Comparison of ENCODE assay signal across 8 mouse cellular contexts in genomic region chr16:65561963-65562863, GRCm38 (mm10). TPM values are rescaled to one million over a fixed set of nuclear protein-coding genes. Genes with fewer than 3 reads are reported as not detected.
A peak's percentile ranks its signal among the peaks of the same experiment; 100 is the strongest.
DNase-seq lines count a peak whose midpoint lies in the region; ATAC-seq and TF ChIP-seq lines count a peak whose summit lies in the region.

Gene Chmp2b, minus strand, starts transcription at chr16:65562726.

- H3K27ac ChIP-seq in CH12.LX (ENCODE audit: insufficient read depth, low read depth): no peak within 1 kb of the TSS
- no peak within 1 kb of the TSS for H3K27ac ChIP-seq in forebrain, embryonic 11.5 days (ENCODE audit: low read depth, low read length)
- H3K27ac ChIP-seq in heart, embryonic 16.5 days (ENCODE audit: low read length): no peak within 1 kb of the TSS; the same call in 1 of the 2 replicates
- peak within 1 kb of the TSS; percentile 75 for H3K27ac ChIP-seq in liver, postnatal 0 days (ENCODE audit: low read depth)
- H3K27ac ChIP-seq in neural tube, embryonic 14.5 days (ENCODE audit: low read depth, low read length): peak within 1 kb of the TSS; percentile 80

- H3K9me3 ChIP-seq in CH12.LX (replicated peaks; ENCODE audit: low read length): no peaks in the 10 kb centered on the region
- H3K9me3 ChIP-seq in forebrain, embryonic 11.5 days (ENCODE audit: control insufficient read depth, low read length): no peaks in the 10 kb centered on the region
- H3K9me3 ChIP-seq in heart, embryonic 16.5 days (replicated peaks; ENCODE audit: control insufficient read depth, low read length): no peaks in the 10 kb centered on the region
- no peaks in the 10 kb centered on the region for H3K9me3 ChIP-seq in liver, postnatal 0 days (ENCODE audit: low read length)
- no peaks in the 10 kb centered on the region for H3K9me3 ChIP-seq in neural tube, embryonic 14.5 days (ENCODE audit: control insufficient read depth, low read length)

- TF ChIP-seq CTCF in CH12.LX (conservative IDR thresholded peaks at IDR 0.05 in 1 of 2, IDR thresholded peaks at IDR 0.05 in 1 of 2; ENCODE audit: low read depth in 2 of 2, low read length in 2 of 2): no peak
- no peak for TF ChIP-seq CTCF in liver, postnatal 0 days (IDR thresholded peaks at IDR 0.05; ENCODE audit: low read depth)

- H3K36me3 ChIP-seq in CH12.LX (replicated peaks in 1 of 2; ENCODE audit: control insufficient read depth in 1 of 2, insufficient read depth in 1 of 2, low read length in 1 of 2): peaks cover 0 to 22% of the 10 kb centered on the region in 2 experiments
- H3K36me3 ChIP-seq in forebrain, embryonic 11.5 days (ENCODE audit: control insufficient read depth, insufficient read depth, low read length): no peaks in the 10 kb centered on the region
- no peaks in the 10 kb centered on the region for H3K36me3 ChIP-seq in heart, embryonic 16.5 days (ENCODE audit: control insufficient read depth, insufficient read depth)
- H3K36me3 ChIP-seq in liver, postnatal 0 days (replicated peaks; ENCODE audit: insufficient read depth, low read length): no peaks in the 10 kb centered on the region
- H3K36me3 ChIP-seq in neural tube, embryonic 14.5 days (ENCODE audit: control insufficient read depth, insufficient read depth, low read length): no peaks in the 10 kb centered on the region

- no peak for TF ChIP-seq RAD21 in CH12.LX (IDR thresholded peaks at IDR 0.05; ENCODE audit: low read depth, low read length)

- peak; percentile 94 for ATAC-seq in forebrain, embryonic 11.5 days (replicated peaks; ENCODE audit: low FRiP score)
- peak; percentile 92 for ATAC-seq in heart, embryonic 16.5 days (replicated peaks; ENCODE audit: extremely low read depth, insufficient read depth, low FRiP score)
- peak; percentile 95 for ATAC-seq in liver, postnatal 0 days
- ATAC-seq in neural tube, embryonic 14.5 days (ENCODE audit: low read depth): peak; percentile 92

- DNase-seq in CH12.LX (ENCODE audit: extremely low read depth): peak; percentile 89
- peak; percentile 71 for DNase-seq in c-Kit-positive CD71-negative TER-119-negative erythroid progenitor cells, embryonic 14.5 days (ENCODE audit: low read depth)
- peak; percentile 86 for DNase-seq in forebrain, embryonic 11.5 days (ENCODE audit: low spot score)
- DNase-seq in kidney, postnatal 36 days: peak; percentile 85 to 90
- DNase-seq in liver, postnatal 0 days: peak; percentile 83
- DNase-seq in testis, postnatal 14 days (ENCODE audit: low spot score): peak; percentile 84

- H3K79me2 ChIP-seq in CH12.LX (replicated peaks; ENCODE audit: control insufficient read depth, extremely low read depth, insufficient read depth, poor library complexity, severe bottlenecking): peaks cover 12% of the 10 kb centered on the region

- in situ Hi-C loops in CH12.LX (cut with MboI; ENCODE audit: low pct_ligation_motif_present, low pct_unique_long_range_greater_than_20kb, low sequenced_read_pairs): no loop called here

- H3K9ac ChIP-seq in CH12.LX (ENCODE audit: insufficient read depth, low read depth): peak within 1 kb of the TSS; percentile 86
- peak within 1 kb of the TSS; percentile 84 for H3K9ac ChIP-seq in forebrain, embryonic 11.5 days (ENCODE audit: low read length)
- H3K9ac ChIP-seq in heart, embryonic 16.5 days (ENCODE audit: low read length): peak within 1 kb of the TSS; percentile 94
- H3K9ac ChIP-seq in liver, postnatal 0 days (replicated peaks): peak within 1 kb of the TSS; percentile 93
- H3K9ac ChIP-seq in neural tube, embryonic 14.5 days (replicated peaks; ENCODE audit: low read depth, low read length): peak within 1 kb of the TSS; percentile 86

- TF ChIP-seq EP300 in CH12.LX (IDR thresholded peaks at IDR 0.05; ENCODE audit: low read length): no peak
- no peak for TF ChIP-seq EP300 in liver, postnatal 0 days (IDR thresholded peaks at IDR 0.05; ENCODE audit: low read depth)

- peaks cover 0 to 21% of the 10 kb centered on the region in 2 experiments; a peak in 2 of 4 replicates for H3K4me1 ChIP-seq in CH12.LX (ENCODE audit: control insufficient read depth in 1 of 2, insufficient read depth in 2 of 2)
- H3K4me1 ChIP-seq in forebrain, embryonic 11.5 days (replicated peaks; ENCODE audit: control insufficient read depth, insufficient read depth, low read length): peaks cover 5% of the 10 kb centered on the region; the same call in 1 of the 2 replicates
- peaks cover 8% of the 10 kb centered on the region for H3K4me1 ChIP-seq in heart, embryonic 16.5 days (ENCODE audit: control insufficient read depth, insufficient read depth, low read length)
- peaks cover 13% of the 10 kb centered on the region for H3K4me1 ChIP-seq in liver, postnatal 0 days (ENCODE audit: insufficient read depth)
- peaks cover 10% of the 10 kb centered on the region; the same call in 1 of the 2 replicates for H3K4me1 ChIP-seq in neural tube, embryonic 14.5 days (ENCODE audit: control insufficient read depth, insufficient read depth, low read length)

- H3K4me3 ChIP-seq in CH12.LX (replicated peaks in 1 of 3; ENCODE audit: low read depth in 2 of 3, low read length in 2 of 3, poor library complexity in 1 of 3): peak within 1 kb of the TSS; percentile 85 to 90 (median 87)
- H3K4me3 ChIP-seq in forebrain, embryonic 11.5 days (ENCODE audit: low read depth, low read length): peak within 1 kb of the TSS; percentile 90
- peak within 1 kb of the TSS; percentile 79 for H3K4me3 ChIP-seq in heart, embryonic 16.5 days (ENCODE audit: low read length)
- H3K4me3 ChIP-seq in liver, postnatal 0 days (ENCODE audit: low read depth, low read length): peak within 1 kb of the TSS; percentile 90
- peak within 1 kb of the TSS; percentile 100 for H3K4me3 ChIP-seq in neural tube, embryonic 14.5 days (ENCODE audit: low read depth, low read length)

- peak; percentile 84 for TF ChIP-seq POLR2A in CH12.LX (IDR thresholded peaks at IDR 0.05; ENCODE audit: low read depth, low read length)

- H3K27me3 ChIP-seq in CH12.LX (replicated peaks): no peaks in the 10 kb centered on the region
- H3K27me3 ChIP-seq in forebrain, embryonic 11.5 days (ENCODE audit: control insufficient read depth, insufficient read depth, low read length): no peaks in the 10 kb centered on the region
- no peaks in the 10 kb centered on the region for H3K27me3 ChIP-seq in heart, embryonic 16.5 days (ENCODE audit: control insufficient read depth, insufficient read depth, low read length)
- no peaks in the 10 kb centered on the region for H3K27me3 ChIP-seq in liver, postnatal 0 days (ENCODE audit: insufficient read depth, low read length)
- H3K27me3 ChIP-seq in neural tube, embryonic 14.5 days (ENCODE audit: control insufficient read depth, insufficient read depth, low read length): no peaks in the 10 kb centered on the region

- peak within 1 kb of the TSS; percentile 65 for H3K4me2 ChIP-seq in CH12.LX (ENCODE audit: insufficient read depth, low read depth, poor library complexity, severe bottlenecking)
- peak within 1 kb of the TSS; percentile 81 for H3K4me2 ChIP-seq in forebrain, embryonic 11.5 days (ENCODE audit: low read depth, low read length, severe bottlenecking)
- H3K4me2 ChIP-seq in heart, embryonic 16.5 days (ENCODE audit: low read depth, low read length): peak within 1 kb of the TSS; percentile 76
- peak within 1 kb of the TSS; percentile 89 for H3K4me2 ChIP-seq in liver, postnatal 0 days (ENCODE audit: low read depth, low read length)
- peak within 1 kb of the TSS; percentile 51 for H3K4me2 ChIP-seq in neural tube, embryonic 14.5 days (ENCODE audit: low read depth, low read length)

- dilution Hi-C loops in CH12.LX (cut with MboI; ENCODE audit: extremely low pct_ligation_motif_present, extremely low pct_unique_long_range_greater_than_20kb, low sequenced_read_pairs): no loop called here

- WGBS in forebrain, embryonic 11.5 days: under 1% methylated on average over 69 of the region's 69 CpGs
- WGBS in heart, embryonic 16.5 days: under 1% methylated on average over 69 of the region's 69 CpGs
- WGBS in liver, postnatal 0 days (ENCODE audit: insufficient replicate concordance): under 1% methylated on average over 62 of the region's 69 CpGs
- WGBS in neural tube, embryonic 14.5 days: 1% methylated on average over 68 of the region's 69 CpGs

TF ChIP-seq in CH12.LX, 34 proteins besides CTCF, POLR2A, EP300 and RAD21 (continues in another document):
- peak; percentile 66 for TF ChIP-seq ZNF384 (IDR thresholded peaks at IDR 0.05; ENCODE audit: low read depth, low read length)
- TF ChIP-seq ELF1 (IDR thresholded peaks at IDR 0.05; ENCODE audit: low read depth, low read length): peak; percentile 68
- peak; percentile 79 for TF ChIP-seq NELFE (IDR thresholded peaks at IDR 0.05; ENCODE audit: low read depth, low read length)
- peak; percentile 85 for TF ChIP-seq TCF12 (IDR thresholded peaks at IDR 0.05; ENCODE audit: low read depth, low read length)
- 0 out of 2 replicates have a peak, but pooled peaks have one; percentile 42 for TF ChIP-seq IRF4 (IDR thresholded peaks at IDR 0.05; ENCODE audit: low read depth, low read length)
- TF ChIP-seq MEF2A (IDR thresholded peaks at IDR 0.05; ENCODE audit: borderline replicate concordance, low read depth, low read length): peak; percentile 23; the same call in 1 of the 2 replicates
- peak; percentile 99 for TF ChIP-seq NRF1 (IDR thresholded peaks at IDR 0.05; ENCODE audit: low read depth, low read length)
- TF ChIP-seq JUND (conservative IDR thresholded peaks at IDR 0.05; ENCODE audit: low read depth, low read length): no peak
- TF ChIP-seq SIN3A (IDR thresholded peaks at IDR 0.05; ENCODE audit: low read length): no peak; the same call in 1 of the 2 replicates
- peak; percentile 88 for TF ChIP-seq HCFC1 (IDR thresholded peaks at IDR 0.05; ENCODE audit: low read depth, low read length)
- peak; percentile 87 for TF ChIP-seq BHLHE40 (IDR thresholded peaks at IDR 0.05; ENCODE audit: low read depth, low read length)
- TF ChIP-seq MYC (IDR thresholded peaks at IDR 0.05; ENCODE audit: low read depth, low read length): peak; percentile 45; the same call in 1 of the 2 replicates
- TF ChIP-seq MAX (IDR thresholded peaks at IDR 0.05; ENCODE audit: low read length): 0 out of 2 replicates have a peak, but pooled peaks have one; percentile 43
- 0 out of 2 replicates have a peak, but pooled peaks have one; percentile 70 for TF ChIP-seq KAT2A (IDR thresholded peaks at IDR 0.05; ENCODE audit: insufficient replicate concordance, low read length)
- peak; percentile 61 for TF ChIP-seq TBP (conservative IDR thresholded peaks at IDR 0.05; ENCODE audit: low read depth, low read length)
- TF ChIP-seq PAX5 (IDR thresholded peaks at IDR 0.05; ENCODE audit: low read length): no peak

RNA-seq across cellular contexts. Expression of gene Chmp2b, which starts in this region (rescaled TPM):
- total RNA-seq in CH12.LX (2012; rRNA removed): 28.0 and 28.2 TPM in 2 replicates
- total RNA-seq in CH12.LX (2014; rRNA removed): 70.4 and 77.4 TPM in 2 replicates
- polyA plus RNA-seq in CH12.LX (2012; ENCODE audit: insufficient read length, low read depth): 50.3 and 64.0 TPM in 2 replicates
- 40.0 and 48.4 TPM in 2 replicates for polyA plus RNA-seq in forebrain, embryonic 11.5 days (2014; fragmentation: Nextera tagmentation; extraction: Ambion mirVana)
- 60.1 and 67.6 TPM in 2 replicates for polyA plus RNA-seq in heart, embryonic 16.5 days (2015; fragmentation: Nextera tagmentation; extraction: Ambion mirVana)
- polyA plus RNA-seq in liver, postnatal 0 days (2015; fragmentation: Nextera tagmentation; extraction: Ambion mirVana): 26.6 and 26.7 TPM in 2 replicates
- polyA plus RNA-seq in neural tube, embryonic 14.5 days (2014; fragmentation: Nextera tagmentation; extraction: Ambion mirVana): 175 and 181 TPM in 2 replicates

Comparison
In these comparisons a context has a peak if more than half of its experiments do, and no peak if none do; other contexts are left out.
1. H3K27ac ChIP-seq: peak in liver, postnatal 0 days (single experiment) and neural tube, embryonic 14.5 days (single experiment); none in CH12.LX (single experiment), forebrain, embryonic 11.5 days (single experiment) and heart, embryonic 16.5 days (single experiment).
2. Peak in every context shown above with its lines, with median percentiles within 50 percentile points of each other: DNase-seq, H3K4me2 ChIP-seq, H3K4me3 ChIP-seq, H3K9ac ChIP-seq and ATAC-seq.